Mouse (Mus musculus) spleen, postnatal 10 days (tissue): ENCODE data around the gene Arpp21.
"Not testable (repeated sequence)": the region's sequence is repeated elsewhere in the genome, so short reads cannot be mapped to it uniquely, and the experiment has no call there.

ENCODE experiments used
- DNase-seq, 2 experiments: peaks; one replicate each; pipeline ENCODE4 v3.0.0; 2021 to 2022; ENCODE audit warnings: low spot score in 2 of 2

Arpp21 gene

GRCm38 (mm10) chr9:112102852-112103192 lies 132.9 kb downstream of the Arpp21 start:
- DNase-seq, result no peak

GRCm38 (mm10) chr9:112102155-112102851 lies 133.4 kb downstream of the Arpp21 start:
- DNase-seq, result no peak

- DNase-seq, result no peak
Observed at GRCm38 (mm10) chr9:112100841-112101595, 134.7 kb downstream of the Arpp21 start.

- DNase-seq, result no peak
Observed at GRCm38 (mm10) chr9:112098267-112098666, 137.5 kb downstream of the Arpp21 start.

GRCm38 (mm10) chr9:112095708-112096107 lies 140.0 kb downstream of the Arpp21 start:
- DNase-seq, result no peak

GRCm38 (mm10) chr9:112095198-112095597 lies 140.5 kb downstream of the Arpp21 start:
- DNase-seq, result no peak

- DNase-seq, result no peak
Observed at GRCm38 (mm10) chr9:112078903-112079302, 156.8 kb downstream of the Arpp21 start.

- DNase-seq, result no peak
Observed at GRCm38 (mm10) chr9:112078453-112078852, 157.3 kb downstream of the Arpp21 start.

GRCm38 (mm10) chr9:112075273-112075672 lies 160.5 kb downstream of the Arpp21 start:
- DNase-seq, result no peak

- no peak for DNase-seq
Observed at GRCm38 (mm10) chr9:112074872-112075271, 160.9 kb downstream of the Arpp21 start.

GRCm38 (mm10) chr9:112071368-112071767 lies 164.4 kb downstream of the Arpp21 start:
- DNase-seq, result peak in 1 of 2 experiments; percentile 21

GRCm38 (mm10) chr9:112070961-112071360 lies 164.8 kb downstream of the Arpp21 start:
- DNase-seq, result peak in 1 of 2 experiments; percentile 18

- no peak for DNase-seq
Observed at GRCm38 (mm10) chr9:112068250-112068649, 167.5 kb downstream of the Arpp21 start.

- no peak for DNase-seq
Observed at GRCm38 (mm10) chr9:112060696-112061425, 174.9 kb downstream of the Arpp21 start.

- no peak for DNase-seq
Observed at GRCm38 (mm10) chr9:112054807-112055381, 180.8 kb downstream of the Arpp21 start.

- no peak for DNase-seq
Observed at GRCm38 (mm10) chr9:112047903-112048467, 187.8 kb downstream of the Arpp21 start.

- DNase-seq, result no peak
Observed at GRCm38 (mm10) chr9:112040566-112040965, 195.2 kb downstream of the Arpp21 start.

- DNase-seq, result no peak
Observed at GRCm38 (mm10) chr9:112037732-112038131, 198.0 kb downstream of the Arpp21 start.

GRCm38 (mm10) chr9:112033840-112034239 lies 201.9 kb downstream of the Arpp21 start:
- not testable (repeated sequence) for DNase-seq

- no peak for DNase-seq
Observed at GRCm38 (mm10) chr9:112032169-112032568, 203.6 kb downstream of the Arpp21 start.

GRCm38 (mm10) chr9:112023562-112024015 lies 212.1 kb downstream of the Arpp21 start:
- no peak for DNase-seq

- DNase-seq, result no peak
Observed at GRCm38 (mm10) chr9:112023111-112023510, 212.6 kb downstream of the Arpp21 start.
